Mouse (Mus musculus) left cerebral cortex, adult 18-20 months (tissue): Measurements from ENCODE around the gene Adgrf5. TPM values are rescaled to one million over a fixed set of nuclear protein-coding genes. Genes with fewer than 3 reads are reported as not detected.

Experiments used
- total RNA-seq, 2 experiments: library from RNA; stranded (reverse); gene quantifications; 2 replicates each; pipeline ENCODE4 v1.2.3; 2021

Adgrf5 gene
- total RNA-seq, 2 experiments from 2014 or later: 28.4 to 28.8 TPM

Other genes with a start within 250 kb of the Adgrf5 start
- not detected for gene Adgrf1, start 90.1 kb upstream of the Adgrf5 start, total RNA-seq
- gene Mep1a, start 142.4 kb downstream of the Adgrf5 start, total RNA-seq: not detected
- under 1 TPM in 1 of 2 experiments, not detected in 1; 0.35 TPM for gene Ankrd66, start 183.2 kb downstream of the Adgrf5 start, total RNA-seq
- 10 to 100 TPM; 83.5 to 85.2 TPM for gene Pla2g7, start 207.6 kb downstream of the Adgrf5 start, total RNA-seq